Mouse (Mus musculus) gastrocnemius, adult 2 months (tissue): ENCODE measurements around the gene Slc6a9. TPM values are rescaled to one million over a fixed set of nuclear protein-coding genes. Genes with fewer than 3 reads are reported as not detected.

Experiments used
- DNase-seq: peaks from one replicate; pipeline ENCODE4 v3.0.0; 2022
- H3K27ac ChIP-seq: fragments of 200-600 bp; 2 replicates; pipeline ENCODE4 v1.8.1; 2022; ENCODE audit warnings: mild to moderate bottlenecking
- H3K4me3 ChIP-seq: fragments of 200-600 bp; 2 replicates; pipeline ENCODE4 v1.8.1; 2022; ENCODE audit warnings: mild to moderate bottlenecking, moderate library complexity
- CTCF ChIP-seq: fragments of 200-600 bp; IDR thresholded peaks from 2 replicates; pipeline ENCODE4 v1.8.1; 2022; ENCODE audit warnings: antibody characterized with exemption, mild to moderate bottlenecking, moderate library complexity
- intact Hi-C: fragments of 180-260 bp; cut with DNase I; formaldehyde crosslinking; loops from one replicate; pipeline ENCODE4 v1.15.1; 2025
- total RNA-seq, 2 experiments: library from RNA; stranded (reverse); gene quantifications; 2 replicates each; pipeline ENCODE4 v1.2.3; 2021

The Slc6a9 gene
- total RNA-seq, 2 experiments from 2014 or later, result 5.0 to 7.0 TPM

GRCm38 (mm10) chr4:117830124-117830551 lies 4.2 kb upstream of the Slc6a9 start:
- intact Hi-C loops, result no loop called here
- peak overlapping the region; percentile 50 for H3K4me3 ChIP-seq
- peak; percentile 83 for DNase-seq
- no peak for TF ChIP-seq CTCF
- peak overlapping the region; percentile 80 for H3K27ac ChIP-seq

GRCm38 (mm10) chr4:117830801-117831200 lies 3.5 kb upstream of the Slc6a9 start:
- peak overlapping the region; percentile 80 for H3K27ac ChIP-seq
- no peak for DNase-seq
- intact Hi-C loops, result no loop called here
- no peak for TF ChIP-seq CTCF
- no peak overlapping the region for H3K4me3 ChIP-seq

GRCm38 (mm10) chr4:117831499-117831898 lies 2.8 kb upstream of the Slc6a9 start:
- no peak overlapping the region for H3K4me3 ChIP-seq
- intact Hi-C loops, result no loop called here
- H3K27ac ChIP-seq, result peak overlapping the region; percentile 80
- DNase-seq, result peak; percentile 46
- no peak for TF ChIP-seq CTCF

DNA sequence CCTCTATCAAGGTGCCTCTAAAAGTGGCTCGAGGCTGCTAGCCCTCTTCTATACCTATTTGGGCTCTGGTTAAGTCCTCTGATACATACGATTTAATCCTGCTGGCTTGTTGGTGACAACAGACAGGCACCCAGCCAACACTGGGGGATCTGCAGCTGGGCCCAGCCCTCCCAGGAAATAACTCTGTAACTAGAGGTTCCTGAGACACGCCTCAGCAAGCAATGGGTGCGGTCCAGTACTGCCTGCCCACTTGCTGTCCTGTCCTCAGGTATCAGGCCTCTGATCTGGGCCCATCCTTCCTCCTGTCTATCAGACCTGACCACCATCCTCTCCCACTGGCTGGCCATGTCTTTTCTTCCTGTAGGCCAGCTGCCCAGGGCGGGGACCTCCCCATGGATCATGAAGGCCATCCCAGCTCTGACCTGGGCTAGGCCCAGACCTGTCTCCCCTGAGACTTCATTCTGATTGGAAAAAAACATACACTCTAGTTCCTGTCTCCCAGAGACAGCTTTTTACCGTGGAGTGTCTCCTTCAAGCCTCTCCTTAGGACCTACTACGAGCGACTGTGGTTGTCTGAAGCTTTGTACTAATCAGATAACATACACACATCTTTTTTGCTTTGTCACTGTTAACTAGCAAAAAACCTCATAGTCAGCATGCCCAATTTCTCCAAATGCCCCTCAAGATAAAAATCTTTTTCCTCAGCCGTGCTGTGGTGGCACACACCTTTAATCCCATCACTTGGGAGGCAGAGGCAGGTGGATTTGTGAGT lies 2.2 kb upstream of the Slc6a9 start:
- no peak for TF ChIP-seq CTCF
- Histone ChIP-seq H3K4me3 (no peak overlapping the region), H3K27ac (peak overlapping the region; percentile 80)
- DNase-seq, result peak; percentile 44
- intact Hi-C loops, result no loop called here

- intact Hi-C loops, result loop anchor here (2.0 kb wide), 1 partner anchor 80 kb away; the partner anchor contains the start of gene Ipo13
- Histone ChIP-seq H3K4me3 (peak overlapping the region; percentile 89), H3K27ac (peak overlapping the region; percentile 96)
- peak; percentile 80 for DNase-seq
- TF ChIP-seq CTCF, result no peak
These were observed 682 bp downstream of the Slc6a9 start for GRCm38 (mm10) chr4:117834845-117835530.

GRCm38 (mm10) chr4:117835531-117836111 lies 1.3 kb downstream of the Slc6a9 start:
- intact Hi-C loops, result loop anchor here (2.0 kb wide), 1 partner anchor 79 kb away; the partner anchor contains the start of gene Ipo13
- peak overlapping the region; percentile 96 for H3K27ac ChIP-seq
- H3K4me3 ChIP-seq, result peak overlapping the region; percentile 89
- TF ChIP-seq CTCF, result no peak
- DNase-seq, result peak; percentile 70

GRCm38 (mm10) chr4:117836204-117836767 lies 2.0 kb downstream of the Slc6a9 start:
- Histone ChIP-seq H3K27ac (peak overlapping the region; percentile 96), H3K4me3 (peak overlapping the region; percentile 89)
- intact Hi-C loops, result no loop called here
- TF ChIP-seq CTCF, result no peak
- peak; percentile 93 for DNase-seq

DNA sequence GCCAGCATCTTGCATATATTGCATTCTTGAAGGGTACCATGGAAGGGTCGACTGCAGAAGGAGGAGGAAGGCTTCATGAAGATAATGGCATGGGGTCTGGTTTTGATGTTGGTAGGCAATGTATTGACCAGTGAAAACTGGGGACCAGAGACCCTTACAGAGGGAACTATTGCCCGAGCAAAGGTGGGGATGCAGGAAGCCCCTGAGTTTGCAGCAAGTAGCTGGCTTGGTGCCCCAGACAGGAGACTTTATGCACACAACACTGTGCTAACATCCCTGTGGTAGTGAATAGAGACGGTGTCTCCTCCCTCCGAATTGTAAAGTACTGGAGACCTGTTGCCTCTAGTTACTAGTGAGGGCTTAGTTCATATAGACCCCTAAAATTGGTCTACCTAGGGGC lies 3.0 kb downstream of the Slc6a9 start:
- H3K4me3 ChIP-seq, result no peak overlapping the region
- intact Hi-C loops, result no loop called here
- TF ChIP-seq CTCF, result no peak
- DNase-seq, result no peak
- H3K27ac ChIP-seq, result peak overlapping the region; percentile 96; the same call in 1 of the 2 replicates

DNA sequence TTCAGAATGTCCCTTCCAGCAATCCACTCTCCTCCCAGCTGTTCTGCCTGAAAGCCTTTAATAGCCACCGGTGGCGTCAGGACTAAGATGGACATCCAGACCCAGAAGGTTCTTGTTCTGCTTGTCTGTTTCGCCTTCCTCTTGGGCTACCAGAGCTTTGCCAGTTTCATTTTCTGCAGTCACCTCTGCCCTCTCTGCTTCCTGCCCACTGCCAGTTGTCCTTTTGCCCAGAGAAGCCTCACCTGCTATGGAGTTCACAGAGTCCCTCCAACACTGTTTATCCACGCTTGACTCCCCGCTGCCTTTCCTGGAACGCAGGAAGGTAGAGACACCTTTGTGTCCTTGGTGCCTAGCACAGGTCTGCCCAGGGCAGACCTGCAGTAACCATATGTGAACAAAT lies 5.1 kb downstream of the Slc6a9 start:
- TF ChIP-seq CTCF, result no peak
- intact Hi-C loops, result no loop called here
- Histone ChIP-seq H3K4me3 (no peak overlapping the region), H3K27ac (no peak overlapping the region)
- no peak for DNase-seq

- Histone ChIP-seq H3K27ac (no peak overlapping the region), H3K4me3 (no peak overlapping the region)
- peak; percentile 7 for DNase-seq
- intact Hi-C loops, result no loop called here
- no peak for TF ChIP-seq CTCF
These were observed 6.5 kb downstream of the Slc6a9 start for GRCm38 (mm10) chr4:117840821-117841220.

DNA sequence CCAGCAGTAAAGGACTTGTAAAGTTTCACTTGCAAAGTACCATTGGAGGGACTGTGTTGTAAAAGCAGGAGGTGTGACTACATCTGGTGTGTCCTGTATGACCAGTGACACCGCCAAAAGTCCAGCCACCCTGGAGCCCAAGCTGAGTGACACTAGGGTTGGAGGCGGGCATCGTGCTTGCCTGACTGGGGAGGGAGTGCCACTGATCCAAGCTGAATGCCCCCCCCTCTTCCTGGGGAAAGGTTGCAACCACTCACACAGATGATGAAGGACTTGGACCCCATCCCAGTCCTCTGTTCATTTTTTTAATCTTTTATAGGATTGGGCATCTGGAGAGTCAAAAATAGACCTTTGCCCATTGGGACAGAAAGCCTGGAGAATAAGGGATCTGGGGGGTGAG lies 7.3 kb downstream of the Slc6a9 start:
- no peak for TF ChIP-seq CTCF
- DNase-seq, result no peak
- Histone ChIP-seq H3K27ac (no peak overlapping the region), H3K4me3 (no peak overlapping the region)
- intact Hi-C loops, result no loop called here

DNA sequence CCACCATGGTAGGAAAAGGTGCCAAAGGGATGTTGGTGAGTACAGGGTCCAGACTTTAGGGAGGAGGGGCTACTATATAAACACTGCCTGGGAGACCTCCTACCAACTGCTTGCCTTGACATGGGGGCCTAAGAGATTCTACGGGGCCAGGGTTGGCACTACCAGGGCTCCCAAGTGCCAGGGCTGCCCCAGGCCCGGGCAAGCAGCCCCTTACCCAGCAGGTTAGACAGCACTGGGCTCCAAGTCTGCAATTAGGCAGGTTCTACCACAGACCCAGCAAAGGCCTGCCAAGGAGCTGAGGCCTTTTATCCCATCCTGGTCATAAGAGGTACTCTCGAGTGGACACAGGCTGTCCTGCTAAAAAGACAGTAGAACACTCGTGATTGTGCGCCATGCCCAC lies 8.8 kb downstream of the Slc6a9 start:
- DNase-seq, result no peak
- no peak for TF ChIP-seq CTCF
- Histone ChIP-seq H3K4me3 (no peak overlapping the region), H3K27ac (no peak overlapping the region)
- intact Hi-C loops, result no loop called here

GRCm38 (mm10) chr4:117844467-117844866 lies 10.2 kb downstream of the Slc6a9 start:
- TF ChIP-seq CTCF, result no peak
- Histone ChIP-seq H3K4me3 (no peak overlapping the region), H3K27ac (no peak overlapping the region)
- intact Hi-C loops, result no loop called here
- no peak for DNase-seq
